Mouse (Mus musculus): Measurements from ENCODE around the gene Fyn. TPM values are rescaled to one million over a fixed set of nuclear protein-coding genes. Genes with fewer than 3 reads are reported as not detected.

The Fyn gene
- total RNA-seq (2022), result 100 to 1,000 TPM; 113 to 122 (median 118) TPM

- no peak for DNase-seq (ENCODE audit: low spot score in 2 of 2)
These were observed at the start of gene Fyn for GRCm38 (mm10) chr10:39368572-39369135. Gene Fyn (plus strand): TSS chr10:39368855.

GRCm38 (mm10) chr10:39320798-39321622 is 47.6 kb upstream of the Fyn start:
- DNase-seq (ENCODE audit: low spot score in 2 of 2), result peak; percentile 25 to 43

- no peak for DNase-seq (ENCODE audit: low spot score in 2 of 2)
These were observed 47.1 kb upstream of the Fyn start for GRCm38 (mm10) chr10:39321623-39321985.

GRCm38 (mm10) chr10:39322143-39322542 is 46.5 kb upstream of the Fyn start:
- DNase-seq (ENCODE audit: low spot score in 2 of 2), result peak; percentile 4 to 6

- no peak for DNase-seq (ENCODE audit: low spot score in 2 of 2)
These were observed 44.4 kb upstream of the Fyn start for GRCm38 (mm10) chr10:39324291-39324690.

- DNase-seq (ENCODE audit: low spot score in 2 of 2), result no peak
These were observed 40.0 kb upstream of the Fyn start for GRCm38 (mm10) chr10:39328661-39329060.

GRCm38 (mm10) chr10:39334320-39334719 is 34.3 kb upstream of the Fyn start:
- DNase-seq (ENCODE audit: low spot score in 2 of 2), result no peak

- no peak for DNase-seq (ENCODE audit: low spot score in 2 of 2)
These were observed 32.8 kb upstream of the Fyn start for GRCm38 (mm10) chr10:39335880-39336279.

- no peak for DNase-seq (ENCODE audit: low spot score in 2 of 2)
These were observed 29.3 kb upstream of the Fyn start for GRCm38 (mm10) chr10:39339189-39339968.

- DNase-seq (ENCODE audit: low spot score in 2 of 2), result no peak
These were observed 28.8 kb upstream of the Fyn start for GRCm38 (mm10) chr10:39339969-39340236.

- no peak for DNase-seq (ENCODE audit: low spot score in 2 of 2)
These were observed 25.1 kb upstream of the Fyn start for GRCm38 (mm10) chr10:39343551-39343950.

- no peak for DNase-seq (ENCODE audit: low spot score in 2 of 2)
These were observed 22.7 kb upstream of the Fyn start for GRCm38 (mm10) chr10:39345921-39346320.

GRCm38 (mm10) chr10:39349781-39350364 is 18.8 kb upstream of the Fyn start:
- no peak for DNase-seq (ENCODE audit: low spot score in 2 of 2)

- DNase-seq (ENCODE audit: low spot score in 2 of 2), result no peak
These were observed 4.5 kb upstream of the Fyn start for GRCm38 (mm10) chr10:39364196-39364595.

- DNase-seq (ENCODE audit: low spot score in 2 of 2), result peak; percentile 96 to 97
These were observed 862 bp downstream of the Fyn start for GRCm38 (mm10) chr10:39369502-39369931.

GRCm38 (mm10) chr10:39369977-39370785 is 1.5 kb downstream of the Fyn start:
- DNase-seq (ENCODE audit: low spot score in 2 of 2), result peak in 1 of 2 experiments; percentile 34

GRCm38 (mm10) chr10:39370786-39371221 is 2.1 kb downstream of the Fyn start:
- DNase-seq (ENCODE audit: low spot score in 2 of 2), result peak in 1 of 2 experiments; percentile 37

GRCm38 (mm10) chr10:39371467-39371866 is 2.8 kb downstream of the Fyn start:
- DNase-seq (ENCODE audit: low spot score in 2 of 2), result no peak

GRCm38 (mm10) chr10:39371991-39372390 is 3.3 kb downstream of the Fyn start:
- DNase-seq (ENCODE audit: low spot score in 2 of 2), result no peak

- DNase-seq (ENCODE audit: low spot score in 2 of 2), result no peak
These were observed 8.0 kb downstream of the Fyn start for GRCm38 (mm10) chr10:39376676-39377075.

- DNase-seq (ENCODE audit: low spot score in 2 of 2), result no peak
These were observed 8.6 kb downstream of the Fyn start for GRCm38 (mm10) chr10:39377219-39377618.

All from layer of hippocampus, adult 8-10 months (tissue).